Mouse (Mus musculus): ENCODE data around the gene Arxes1. TPM values are rescaled to one million over a fixed set of nuclear protein-coding genes. Genes with fewer than 3 reads are reported as not detected.
A peak's percentile ranks its signal among the peaks of the same experiment; 100 is the strongest.
"Not testable (repeated sequence)": the region's sequence is repeated elsewhere in the genome, so short reads cannot be mapped to it uniquely, and the experiment has no call there.

Arxes1 gene
- polyA plus RNA-seq, 1 experiment from 2014 or later, result 96.5 TPM

- Histone ChIP-seq H3K9ac (no peak overlapping the region), H3K27me3 (no peaks in the 10 kb centered on the region; the same call in 1 of the 2 replicates), H3K36me3 (no peaks in the 10 kb centered on the region), H3K4me1 (replicated peaks) (no peaks in the 10 kb centered on the region), H3K4me3 (no peak overlapping the region), H3K4me2 (no peak overlapping the region), H3K9me3 (no peaks in the 10 kb centered on the region), H3K27ac (replicated peaks) (no peak overlapping the region)
- 80% methylated on average over 2 of the region's 2 CpGs for WGBS
- ATAC-seq (ENCODE audit: low read depth), result no peak
Observed at GRCm38 (mm10) chrX:136051219-136051618, 18.1 kb downstream of the Arxes1 start.

GRCm38 (mm10) chrX:136060698-136061097, 27.5 kb downstream of the Arxes1 start:
- Histone ChIP-seq H3K9me3 (no peaks in the 10 kb centered on the region), H3K4me2 (no peak overlapping the region), H3K27ac (replicated peaks) (no peak overlapping the region), H3K4me3 (no peak overlapping the region), H3K36me3 (no peaks in the 10 kb centered on the region), H3K9ac (no peak overlapping the region), H3K4me1 (replicated peaks) (no peaks in the 10 kb centered on the region), H3K27me3 (peaks cover 7% of the 10 kb centered on the region; the same call in 1 of the 2 replicates)
- ATAC-seq (ENCODE audit: low read depth), result no peak
- WGBS, result 84% methylated on average over 1 of the region's 1 CpGs

GRCm38 (mm10) chrX:136067201-136067991, 34.2 kb downstream of the Arxes1 start:
- H3K4me3 ChIP-seq, result peak overlapping the region; percentile 45
- peak; percentile 82 for ATAC-seq (ENCODE audit: low read depth)
- H3K9ac ChIP-seq, result peak overlapping the region; percentile 73
- not testable (repeated sequence) for H3K4me1 ChIP-seq (replicated peaks); H3K9me3 ChIP-seq; H3K36me3 ChIP-seq; H3K27me3 ChIP-seq
- 23% methylated on average over 9 of the region's 48 CpGs for WGBS
- H3K4me2 ChIP-seq, result peak overlapping the region; percentile 55
- peak overlapping the region; percentile 83 for H3K27ac ChIP-seq (replicated peaks)

- peak within 1 kb of the TSS; percentile 73 for H3K9ac ChIP-seq
- not testable (repeated sequence) for H3K27me3 ChIP-seq; H3K4me1 ChIP-seq (replicated peaks); H3K9me3 ChIP-seq; H3K36me3 ChIP-seq
- H3K4me2 ChIP-seq, result peak within 1 kb of the TSS; percentile 55
- peak within 1 kb of the TSS; percentile 83 for H3K27ac ChIP-seq (replicated peaks)
- H3K4me3 ChIP-seq, result peak within 1 kb of the TSS; percentile 45
- WGBS, result no CpG with 5 or more reads among the region's 32 CpGs
- peak; percentile 98 for ATAC-seq (ENCODE audit: low read depth)
Observed at GRCm38 (mm10) chrX:136068020-136068419, 34.9 kb downstream of the Arxes1 start, which contains the start of gene Bex2. TSS of gene Bex2 (minus strand) at chrX:136068236.

Other genes with a start within 250 kb of the Arxes1 start
- 106 TPM in 2 replicates for gene Bhlhb9, start 235.8 kb upstream of the Arxes1 start, polyA plus RNA-seq (2015; fragmentation: Nextera tagmentation; extraction: Ambion mirVana)
- gene Gprasp2, start 194.3 kb upstream of the Arxes1 start, polyA plus RNA-seq (2015; fragmentation: Nextera tagmentation; extraction: Ambion mirVana), result 113 and 127 TPM in 2 replicates
- 222 and 228 TPM in 2 replicates for gene Arxes2, start 39.5 kb upstream of the Arxes1 start, polyA plus RNA-seq (2015; fragmentation: Nextera tagmentation; extraction: Ambion mirVana)
- gene Bex2, start 34.9 kb downstream of the Arxes1 start, polyA plus RNA-seq (2015; fragmentation: Nextera tagmentation; extraction: Ambion mirVana), result 590 and 592 TPM in 2 replicates
- not detected in 2 replicates for gene Nxf3, start 51.9 kb downstream of the Arxes1 start, polyA plus RNA-seq (2015; fragmentation: Nextera tagmentation; extraction: Ambion mirVana)
- 97.9 and 101 TPM in 2 replicates for gene Bex4, start 105.6 kb downstream of the Arxes1 start, polyA plus RNA-seq (2015; fragmentation: Nextera tagmentation; extraction: Ambion mirVana)
- gene Tceal8, start 139.0 kb downstream of the Arxes1 start, polyA plus RNA-seq (2015; fragmentation: Nextera tagmentation; extraction: Ambion mirVana), result 152 and 172 TPM in 2 replicates
- gene Tceal5, start 170.5 kb downstream of the Arxes1 start, polyA plus RNA-seq (2015; fragmentation: Nextera tagmentation; extraction: Ambion mirVana), result 20.8 and 22.7 TPM in 2 replicates
- 5.5 and 9.5 TPM in 2 replicates for gene Tceal7, start 181.4 kb downstream of the Arxes1 start, polyA plus RNA-seq (2015; fragmentation: Nextera tagmentation; extraction: Ambion mirVana)
- 191 and 193 TPM in 2 replicates for gene Bex1, start 182.1 kb downstream of the Arxes1 start, polyA plus RNA-seq (2015; fragmentation: Nextera tagmentation; extraction: Ambion mirVana)
- gene Tceal9, start 211.7 kb downstream of the Arxes1 start, polyA plus RNA-seq (2015; fragmentation: Nextera tagmentation; extraction: Ambion mirVana), result 303 and 387 TPM in 2 replicates
- gene Bex3, start 236.9 kb downstream of the Arxes1 start, polyA plus RNA-seq (2015; fragmentation: Nextera tagmentation; extraction: Ambion mirVana), result 703 and 734 TPM in 2 replicates

Measured in neural tube, embryonic 13.5 days (tissue).